Mouse (Mus musculus) retina, adult 2 months (tissue): ENCODE results near the gene Gpatch2l.

Source experiments
- DNase-seq: peaks from one replicate; pipeline ENCODE4 v3.0.0-alpha.2; 2012; ENCODE audit warnings: low read depth, low spot score

Gene Gpatch2l

DNA sequence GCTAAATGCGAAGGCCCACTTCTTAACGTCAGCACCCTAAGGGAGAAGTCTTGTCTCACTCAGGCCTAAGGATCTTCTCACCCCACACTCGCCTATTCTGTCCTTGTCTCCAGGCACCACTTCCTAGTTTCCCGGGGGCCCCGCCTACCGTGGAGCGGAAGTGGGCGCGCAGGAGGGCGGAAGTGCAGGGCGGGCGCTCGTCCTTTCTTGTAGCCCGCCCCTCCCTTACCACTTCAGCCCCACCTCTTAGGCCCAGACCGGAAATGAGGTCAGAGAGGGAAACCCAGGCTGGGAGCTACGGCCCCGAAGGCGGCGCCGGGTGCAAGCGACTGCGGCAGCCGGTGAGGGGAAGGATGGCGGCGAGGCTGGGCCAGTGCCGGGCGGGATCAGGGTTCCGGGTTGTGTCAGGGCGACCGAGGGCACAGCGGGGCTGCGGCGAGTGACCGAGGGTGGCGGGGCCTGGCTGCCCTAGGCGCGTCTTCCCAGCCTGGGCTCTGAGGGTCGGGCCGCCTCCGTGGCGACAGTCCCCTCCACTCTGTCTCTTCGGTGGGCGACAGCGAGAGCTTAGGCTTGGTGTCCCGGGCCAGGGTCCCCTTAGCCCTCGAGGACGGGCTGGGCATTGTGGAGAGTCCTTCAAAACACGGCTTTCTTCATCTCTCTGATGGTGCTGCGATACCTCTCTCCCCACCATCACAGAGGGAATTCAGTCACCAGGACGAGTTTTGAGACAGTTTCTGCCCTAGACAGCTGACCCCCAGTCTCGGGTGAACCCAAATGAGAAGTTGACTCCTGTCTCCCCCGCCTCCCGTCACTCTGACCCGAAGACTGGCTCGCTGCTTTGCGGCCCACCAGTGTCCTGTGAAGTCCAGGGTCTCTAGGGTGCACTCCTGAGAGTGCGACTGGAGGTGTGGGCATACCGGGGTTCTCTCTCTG, at the start of gene Gpatch2l:
Gpatch2l (plus strand) TSS at position 255 of the 933 bp plus-strand sequence.
- DNase-seq: peak; percentile 92

DNA sequence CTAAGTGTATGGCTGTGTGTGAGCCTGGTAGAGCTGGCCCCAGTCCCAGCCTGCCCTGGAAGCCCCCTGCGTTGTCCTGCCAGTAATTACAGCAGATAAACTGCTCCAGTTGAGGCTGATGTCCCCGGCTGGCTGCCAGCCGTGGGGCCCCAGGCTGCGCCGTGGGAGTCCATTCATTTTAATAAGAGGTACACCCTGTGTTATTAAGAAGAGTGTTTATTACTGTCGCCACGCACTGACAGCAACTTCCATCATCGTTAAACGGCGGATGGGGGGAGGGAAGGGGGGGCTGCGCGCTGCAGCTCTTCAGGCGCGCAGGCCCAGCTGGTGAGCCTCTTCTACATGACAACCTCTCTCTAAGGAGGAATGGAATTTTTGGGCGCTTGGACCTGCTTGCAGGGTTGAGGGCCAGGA, 49.6 kb upstream of the Gpatch2l start:
- no peak for DNase-seq

DNA sequence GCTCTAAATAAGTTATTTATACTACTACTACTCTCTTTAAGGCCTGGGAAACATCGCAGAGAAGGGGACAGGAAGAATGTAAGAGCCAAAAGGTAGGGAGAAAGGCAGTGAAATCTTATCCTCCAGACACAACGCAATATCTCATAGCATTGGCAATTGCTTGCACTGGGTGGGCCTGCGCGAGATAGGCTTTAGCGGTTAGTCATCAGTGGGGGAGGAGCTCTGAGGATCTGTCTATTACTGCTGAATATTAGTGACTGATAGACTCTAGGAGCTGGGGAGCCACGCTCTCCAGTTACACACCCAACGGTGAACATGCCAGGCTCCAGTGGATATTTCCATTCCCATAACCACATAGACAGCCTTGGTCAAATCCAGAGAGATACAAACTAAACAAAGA, 44.7 kb upstream of the Gpatch2l start:
- no peak for DNase-seq

DNA sequence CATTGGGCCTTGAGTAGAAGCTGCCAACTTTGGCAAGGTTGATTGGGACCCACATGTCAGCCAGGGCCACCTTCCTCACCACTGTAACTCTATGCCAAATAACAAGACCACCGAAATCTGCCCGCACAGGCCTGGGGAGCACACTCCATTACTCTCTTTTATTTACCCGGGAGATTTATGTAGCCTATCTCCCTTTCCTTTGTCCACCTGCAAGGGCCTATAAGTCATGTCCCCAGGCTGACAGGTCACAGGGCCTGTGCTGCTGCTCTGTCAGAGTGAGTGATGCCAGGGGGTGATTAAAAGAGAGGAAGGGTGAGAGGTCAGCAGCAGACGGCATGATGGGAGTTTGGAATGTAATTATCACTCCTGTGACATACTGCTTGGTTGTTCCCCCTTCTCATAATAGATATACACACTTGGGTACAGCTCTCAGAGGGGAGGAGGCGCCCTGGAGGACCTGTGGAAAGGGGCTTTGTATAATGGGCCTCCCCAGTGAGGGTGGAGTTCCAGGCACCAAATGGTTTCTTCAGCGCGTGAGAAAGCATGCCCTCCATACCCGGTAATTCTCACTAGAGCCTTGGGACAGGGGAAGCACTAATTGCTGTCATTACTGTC, 38.1 kb upstream of the Gpatch2l start:
- DNase-seq: no peak

DNA sequence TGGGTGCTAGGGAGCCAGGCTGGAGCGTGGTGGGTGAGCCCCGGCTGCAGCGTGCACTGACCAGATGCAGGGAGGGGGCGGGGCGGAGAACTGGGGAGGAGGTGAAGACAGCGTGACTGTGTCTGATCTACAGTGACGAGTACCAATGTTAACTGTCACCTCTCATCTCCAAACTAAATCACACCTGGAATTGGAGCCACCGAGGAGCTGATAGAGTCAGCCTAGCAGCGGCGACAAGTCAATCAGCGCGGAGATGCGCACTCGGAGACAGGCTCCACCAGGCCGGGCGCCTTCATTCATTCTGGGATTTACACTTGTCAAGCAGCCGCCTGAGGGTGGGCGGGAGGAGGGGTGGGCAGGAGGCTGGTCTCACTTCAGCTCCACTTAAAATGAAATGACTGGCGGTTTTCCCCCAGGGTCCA, 30.5 kb upstream of the Gpatch2l start:
- DNase-seq: no peak

DNA sequence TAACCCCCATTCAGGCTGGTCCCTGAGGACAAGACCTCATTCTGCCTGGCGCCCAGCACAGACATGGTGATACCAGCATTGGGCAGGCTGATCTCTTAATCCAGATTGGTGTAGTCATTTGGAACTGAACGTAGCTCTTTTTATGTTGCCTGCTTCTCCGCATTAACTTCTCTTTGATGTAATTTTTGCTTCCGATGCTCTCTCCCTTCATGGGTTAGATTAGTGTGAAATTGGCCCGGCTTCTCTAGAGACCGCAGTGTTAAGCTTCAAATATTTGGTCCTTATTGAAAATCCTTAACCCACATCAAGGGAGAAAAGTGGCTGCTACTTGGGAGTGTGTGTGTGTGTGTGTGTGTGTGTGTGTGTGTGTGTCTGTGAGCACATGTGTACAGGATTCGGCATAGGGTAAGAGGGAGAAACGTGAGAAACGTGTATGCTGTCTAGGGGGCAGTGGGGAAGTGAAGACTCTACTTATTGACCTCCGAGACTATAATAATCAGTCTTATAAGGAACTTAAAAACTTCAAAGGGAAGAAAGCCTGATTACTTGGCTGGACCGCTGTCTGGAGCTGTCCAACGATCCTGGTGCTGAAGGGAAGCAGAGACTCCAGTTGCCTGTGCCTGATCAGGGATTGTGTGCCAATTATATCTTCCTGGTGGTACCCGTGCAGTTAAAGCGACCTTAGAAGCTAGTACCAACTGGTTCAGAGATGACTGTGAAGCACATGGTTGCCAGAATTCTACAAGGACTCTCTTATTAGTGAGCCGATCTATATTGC, 28.8 kb upstream of the Gpatch2l start:
- no peak for DNase-seq

DNA sequence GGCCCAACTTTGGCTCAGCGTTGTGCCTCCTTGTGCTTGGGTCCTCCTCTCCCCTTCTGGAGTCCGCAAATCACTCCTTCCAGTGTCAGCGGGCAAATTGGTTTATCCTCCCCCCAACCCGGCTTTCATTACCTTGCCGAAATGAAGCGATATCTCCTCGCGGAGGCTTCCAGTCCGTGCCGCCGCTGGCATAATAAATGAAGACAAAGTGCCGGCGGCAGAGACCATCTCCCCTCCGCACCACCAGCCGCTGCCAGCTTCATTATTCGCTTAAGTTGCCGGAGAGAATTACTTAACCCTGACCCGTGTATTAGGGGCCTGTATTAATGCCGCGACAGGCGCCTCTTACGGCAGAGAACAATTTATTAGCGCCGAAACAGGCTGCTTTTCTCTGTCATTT, 27.5 kb upstream of the Gpatch2l start:
- no peak for DNase-seq

DNA sequence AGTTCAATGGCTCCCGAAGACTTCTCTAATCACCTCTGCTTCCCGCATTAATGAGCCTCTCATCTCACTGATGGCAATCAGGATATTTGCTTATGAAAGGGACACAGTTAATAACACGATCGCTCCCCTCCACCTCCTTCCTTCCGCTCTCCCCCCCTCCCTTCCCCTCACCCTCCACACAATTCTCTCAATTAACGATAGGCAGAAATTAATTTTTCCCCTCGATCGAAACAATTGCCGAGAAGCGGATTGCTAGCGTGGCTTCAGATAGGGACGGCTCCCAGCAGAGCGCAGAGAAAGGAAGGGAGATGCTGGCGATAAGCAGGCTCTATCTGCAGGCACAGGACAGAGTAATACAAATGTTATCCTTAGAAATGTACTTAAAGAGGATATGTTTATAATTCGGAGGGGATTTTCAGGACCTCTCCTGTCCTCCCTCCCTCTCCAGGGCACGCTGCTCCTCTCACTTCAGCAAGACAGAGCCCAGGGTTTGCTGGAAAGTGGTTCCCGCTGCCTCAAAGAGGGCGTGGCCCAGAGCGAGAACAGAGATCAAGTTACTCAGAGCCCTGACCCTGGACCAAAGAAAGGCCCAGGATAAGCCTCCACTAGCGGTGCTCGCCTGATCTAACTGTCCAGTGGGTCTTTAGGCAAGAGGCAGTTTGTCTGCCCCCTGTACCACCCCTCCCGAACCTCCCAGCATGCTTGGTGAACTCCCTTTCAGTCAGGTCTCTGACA, 24.8 kb upstream of the Gpatch2l start:
- no peak for DNase-seq

DNA sequence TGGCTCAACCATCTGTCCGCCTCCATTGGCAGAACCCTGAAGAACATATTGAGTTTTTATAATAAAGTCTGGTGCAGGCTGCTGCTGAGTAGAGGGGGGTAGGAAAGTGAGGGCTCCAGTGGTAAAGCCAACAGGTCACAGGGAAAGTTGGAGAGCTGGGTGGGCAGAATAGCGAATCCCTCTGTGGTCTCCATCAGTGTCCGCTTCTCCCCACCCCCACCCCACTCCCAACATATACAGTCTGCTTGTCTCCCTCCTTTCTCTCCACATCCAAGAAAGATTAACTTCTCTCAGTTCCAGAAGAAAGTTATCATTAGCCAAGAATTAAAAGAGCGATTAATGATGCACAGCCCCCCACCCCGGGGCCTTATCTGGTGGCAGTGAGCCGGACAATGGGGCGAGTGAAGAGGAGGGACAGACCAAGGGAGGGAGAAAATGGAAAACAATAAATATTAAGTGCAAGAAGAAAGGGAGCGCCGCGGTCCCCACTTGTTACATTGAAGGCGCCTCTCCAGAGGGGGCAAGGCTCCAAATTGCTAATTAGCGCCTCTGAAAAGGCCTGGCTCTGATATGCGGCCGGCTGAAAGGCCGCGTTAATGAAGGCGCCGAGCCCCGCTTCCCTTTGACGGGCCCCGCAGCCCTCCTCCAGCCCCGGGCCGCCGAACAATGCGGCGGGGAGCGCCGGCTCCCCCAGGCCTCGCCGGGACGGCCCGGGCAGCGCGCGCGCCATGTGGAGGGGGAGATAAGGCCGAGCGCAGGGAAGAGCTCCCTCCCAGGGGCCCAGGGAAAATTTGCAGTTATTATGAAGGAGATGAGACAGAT, 21.2 kb upstream of the Gpatch2l start:
- DNase-seq: no peak

DNA sequence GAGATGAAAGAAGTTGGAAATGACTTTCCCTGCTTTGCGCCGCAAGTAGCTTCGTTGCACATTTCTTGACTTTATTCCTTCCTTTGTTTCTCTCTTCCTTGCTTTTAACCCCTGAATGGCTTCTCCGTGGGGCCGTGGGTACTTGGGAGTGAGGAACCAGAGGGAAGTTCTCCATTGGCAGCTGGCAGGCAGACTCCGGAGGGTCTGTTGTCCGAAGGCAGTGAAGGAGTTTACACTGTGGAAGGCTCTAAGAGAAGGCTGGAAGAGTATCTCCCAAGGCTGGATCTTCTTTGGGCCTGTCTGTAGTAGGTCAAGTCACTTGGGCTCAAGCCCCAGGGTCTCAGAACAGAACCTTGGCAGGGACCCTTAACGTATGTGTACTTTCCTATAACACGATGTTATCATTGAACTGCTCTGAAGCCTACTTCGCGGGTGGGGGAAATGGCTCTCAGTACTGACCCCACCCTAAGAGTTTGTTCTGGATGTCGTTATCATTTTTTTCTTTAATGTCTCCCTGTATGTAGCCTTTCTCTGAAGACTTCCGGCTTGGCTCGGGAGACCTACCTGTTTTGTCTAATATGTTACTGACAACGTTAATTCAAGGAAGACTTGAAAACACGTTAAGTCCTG, 20.5 kb upstream of the Gpatch2l start:
- no peak for DNase-seq

DNA sequence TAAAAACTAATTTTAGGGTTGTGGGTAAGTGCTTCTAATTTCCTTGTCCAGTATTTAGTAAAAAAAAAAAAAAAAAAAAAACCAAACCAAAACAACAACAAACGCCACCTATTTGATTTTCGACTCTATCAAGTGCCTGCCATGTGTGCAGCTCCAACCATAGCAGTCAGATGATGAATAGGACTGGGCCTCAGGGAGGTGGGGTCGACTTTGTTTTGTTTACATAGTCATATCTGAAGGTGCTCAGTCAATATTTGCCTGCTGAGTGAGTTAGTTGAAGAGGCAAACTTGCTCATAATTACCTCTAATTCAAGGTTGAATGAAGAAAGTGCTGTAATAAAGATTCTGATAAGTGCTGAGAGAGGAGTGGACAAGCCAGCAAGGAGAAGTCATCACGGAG, 7.4 kb upstream of the Gpatch2l start:
- no peak for DNase-seq

DNA sequence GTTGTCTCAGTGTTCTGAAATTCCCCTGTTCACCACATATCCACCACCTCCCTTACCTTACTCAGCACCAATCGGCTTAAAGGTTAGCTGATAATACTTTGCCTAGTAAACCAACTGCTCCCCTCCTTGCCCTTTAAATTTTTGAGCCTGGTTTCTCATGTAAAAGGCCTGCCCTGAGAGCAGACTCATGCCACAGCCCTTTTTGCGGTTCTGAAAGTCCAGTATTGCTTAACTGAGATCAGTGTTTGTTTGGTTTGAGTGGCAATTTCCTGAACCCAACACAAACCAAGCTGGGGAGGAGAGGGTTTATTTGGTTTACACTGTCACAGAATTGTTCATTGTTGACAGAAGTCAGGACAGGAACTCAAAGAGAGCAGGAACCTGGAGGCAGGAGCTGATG, 2.9 kb upstream of the Gpatch2l start:
- no peak for DNase-seq

DNA sequence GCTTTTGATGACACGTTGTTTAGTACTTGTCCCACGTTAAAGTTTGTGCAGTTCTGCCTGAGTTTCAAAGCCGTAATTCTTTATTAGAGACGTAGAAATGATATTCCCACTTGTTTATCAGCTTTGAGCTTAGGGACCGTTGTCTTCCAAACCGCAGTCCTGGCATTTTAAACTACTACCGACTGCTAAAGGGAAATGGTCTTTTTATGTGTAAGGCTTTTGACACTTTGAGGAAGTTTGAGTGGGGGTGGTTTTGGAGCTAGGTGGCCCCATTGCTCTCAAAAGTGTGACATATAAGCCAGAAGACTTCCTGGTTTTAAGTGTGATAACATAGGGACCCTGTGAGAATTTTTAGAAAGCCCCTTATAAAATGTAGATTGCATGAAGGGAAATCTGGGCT, 905 bp downstream of the Gpatch2l start:
- no peak for DNase-seq

DNA sequence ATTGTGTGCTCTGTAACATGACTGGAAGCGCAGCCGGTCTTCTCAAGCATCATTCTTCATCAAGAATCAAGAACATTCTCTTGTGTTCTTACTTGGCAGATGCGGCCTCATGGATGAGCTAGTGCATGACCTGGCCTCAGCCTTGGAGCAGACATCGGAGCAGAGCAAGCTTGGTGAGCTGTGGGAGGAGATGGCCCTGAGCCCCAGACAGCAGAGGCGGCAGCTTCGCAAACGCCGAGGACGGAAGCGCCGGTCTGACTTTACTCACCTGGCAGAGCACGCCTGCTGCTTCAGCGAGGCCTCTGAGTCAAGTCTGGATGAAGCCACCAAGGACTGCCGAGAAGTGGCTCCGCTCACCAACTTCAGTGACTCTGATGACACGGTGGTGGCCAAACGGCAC, 2.3 kb downstream of the Gpatch2l start:
- no peak for DNase-seq

DNA sequence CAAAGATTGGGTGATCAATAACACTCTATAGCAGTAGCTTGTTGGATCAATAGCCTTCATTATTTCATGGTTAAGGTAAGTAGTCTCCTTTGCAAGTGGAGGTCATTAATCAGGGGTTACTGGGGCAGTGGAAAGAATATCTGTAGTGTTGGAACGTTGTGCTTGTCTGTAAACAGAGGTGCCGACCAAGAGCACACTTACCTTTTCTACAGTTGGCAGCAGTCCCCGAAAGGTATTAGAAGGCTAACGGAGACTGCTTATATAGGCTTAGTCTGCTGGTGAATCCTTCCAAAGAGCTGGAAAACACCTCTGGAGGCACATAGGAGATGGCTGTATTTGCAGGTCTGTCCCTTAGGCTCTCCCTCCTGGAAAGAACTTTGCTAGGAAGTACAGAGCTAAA, 8.5 kb downstream of the Gpatch2l start:
- no peak for DNase-seq

DNA sequence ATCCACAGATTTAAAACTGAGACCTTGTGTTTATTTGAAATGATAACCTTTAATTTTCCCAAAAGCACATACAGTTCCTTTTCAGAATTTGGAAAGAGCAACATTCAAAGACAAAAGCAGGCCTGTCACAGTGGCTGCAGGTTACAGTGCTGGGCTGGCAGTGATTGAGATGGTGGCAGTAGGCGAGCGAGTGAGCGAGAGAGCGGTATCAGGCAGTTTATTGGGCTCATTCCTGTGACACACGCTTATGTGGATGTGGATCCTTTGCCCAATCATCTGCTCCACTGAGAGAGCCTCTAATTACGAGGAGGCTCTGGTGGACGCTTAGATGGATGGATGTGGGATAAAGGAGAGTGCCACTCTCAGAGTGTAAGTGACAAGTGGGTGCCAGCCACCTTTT, 13.3 kb downstream of the Gpatch2l start:
- no peak for DNase-seq

DNA sequence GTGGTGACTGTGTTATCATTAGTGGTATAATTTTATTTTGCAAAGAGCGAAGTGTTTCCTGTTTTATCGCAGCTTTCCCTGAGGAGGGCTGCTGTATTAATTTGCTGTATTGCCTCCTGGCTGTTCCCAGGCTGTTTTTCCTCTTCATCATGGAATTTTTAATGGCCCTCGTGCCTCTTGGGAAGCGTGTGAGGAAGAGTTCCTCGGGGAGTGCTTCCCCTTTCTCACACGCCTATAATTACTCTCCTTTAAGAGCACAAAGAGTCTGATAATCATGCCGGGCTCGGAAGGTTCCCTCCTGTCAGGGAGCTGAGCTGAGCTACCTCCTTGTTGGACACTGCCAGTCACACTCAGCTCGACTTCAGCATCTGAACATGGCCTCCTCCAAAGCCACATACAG, 30.0 kb downstream of the Gpatch2l start:
- no peak for DNase-seq

DNA sequence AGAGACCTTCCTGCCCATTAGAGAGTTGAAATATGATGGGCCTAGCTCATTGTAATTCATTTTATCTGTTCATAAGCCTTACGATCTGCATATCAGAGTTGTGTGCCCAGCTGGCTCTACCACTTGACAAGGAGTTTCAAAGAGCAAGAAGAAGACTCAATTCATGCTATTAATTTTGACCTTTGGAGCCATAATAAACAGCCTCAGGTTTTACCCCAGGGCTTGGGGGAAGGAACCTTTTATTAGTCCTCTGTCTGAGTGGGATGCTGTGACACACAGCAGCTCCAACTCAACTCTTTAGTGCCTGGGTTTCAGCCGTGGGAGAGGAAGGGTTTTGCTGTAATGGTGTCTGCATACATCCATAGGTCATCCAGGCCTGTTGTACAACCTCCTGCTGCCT, 32.6 kb downstream of the Gpatch2l start:
- no peak for DNase-seq

DNA sequence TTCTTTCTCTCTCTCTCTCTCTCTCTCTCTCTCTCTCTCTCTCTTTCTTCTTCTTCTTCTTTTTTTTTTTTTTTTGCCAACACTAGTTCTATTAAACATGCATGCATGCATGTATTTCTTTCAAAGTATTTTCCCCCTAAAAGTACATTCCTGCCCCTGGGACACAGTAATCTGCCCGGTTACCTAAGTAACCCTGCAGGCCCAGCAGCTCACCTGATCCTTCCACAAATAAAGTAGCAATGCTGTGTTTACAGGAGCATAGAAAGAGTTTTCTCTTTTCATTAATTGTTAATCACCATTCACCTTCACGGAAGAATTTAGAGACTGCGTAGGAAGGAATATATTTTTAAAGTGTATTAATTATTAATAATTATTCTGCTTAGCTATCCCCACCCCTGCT, 34.1 kb downstream of the Gpatch2l start:
- no peak for DNase-seq

DNA sequence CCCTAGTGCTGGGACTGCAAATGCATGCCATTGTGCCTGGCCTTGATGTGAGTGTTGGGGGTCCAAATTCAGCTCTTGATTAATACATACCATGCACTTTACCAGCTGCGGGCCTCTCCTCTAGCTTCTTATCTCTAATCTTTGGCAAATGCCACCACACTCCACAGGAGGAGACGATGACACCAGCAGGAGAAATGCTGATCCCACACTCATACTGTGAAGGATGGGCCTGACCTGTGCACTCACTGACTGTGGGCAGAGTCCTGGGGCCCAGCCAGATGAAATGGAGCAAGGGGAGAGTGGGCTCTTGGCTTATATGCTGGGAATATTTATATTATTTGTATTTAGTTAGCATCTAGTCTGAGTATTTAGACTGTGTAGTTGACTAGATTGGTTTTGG, 34.8 kb downstream of the Gpatch2l start:
- DNase-seq: no peak
